Mouse (Mus musculus): ENCODE results near the gene Pdzd7. TPM values are rescaled to one million over a fixed set of nuclear protein-coding genes. Genes with fewer than 3 reads are reported as not detected.

The Pdzd7 gene
- polyA plus RNA-seq, 1 experiment from 2014 or later: 2.6 TPM

- Histone ChIP-seq H3K36me3 (no peaks in the 10 kb centered on the region), H3K4me1 (replicated peaks) (peaks cover 36% of the 10 kb centered on the region), H3K4me3 (peak overlapping the region; percentile 77), H3K9ac (peak overlapping the region; percentile 89), H3K27ac (replicated peaks) (peak overlapping the region; percentile 95), H3K4me2 (peak overlapping the region; percentile 99), H3K9me3 (no peaks in the 10 kb centered on the region), H3K27me3 (peaks cover 58% of the 10 kb centered on the region)
- WGBS: under 1% methylated on average over 32 of the region's 32 CpGs
- ATAC-seq (ENCODE audit: low FRiP score, low read depth): 0 out of 2 replicates have a peak, but pooled peaks have one; percentile 25
Measured at GRCm38 (mm10) chr19:45075323-45076035, 30.0 kb upstream of the Pdzd7 start.

GRCm38 (mm10) chr19:45074580-45075322 lies 29.2 kb upstream of the Pdzd7 start, which contains the start of gene Kazald1:
Gene Kazald1 (plus strand): TSS chr19:45075241.
- H3K4me2 ChIP-seq: peak within 1 kb of the TSS; percentile 99
- peak; percentile 90 for ATAC-seq (ENCODE audit: low FRiP score, low read depth)
- peak within 1 kb of the TSS; percentile 77 for H3K4me3 ChIP-seq
- peaks cover 53% of the 10 kb centered on the region for H3K27me3 ChIP-seq
- H3K4me1 ChIP-seq (replicated peaks): peaks cover 28% of the 10 kb centered on the region
- peak within 1 kb of the TSS; percentile 95 for H3K27ac ChIP-seq (replicated peaks)
- 0% methylated on average over 45 of the region's 45 CpGs for WGBS
- H3K9me3 ChIP-seq: no peaks in the 10 kb centered on the region
- peak within 1 kb of the TSS; percentile 89 for H3K9ac ChIP-seq
- H3K36me3 ChIP-seq: no peaks in the 10 kb centered on the region

- peak overlapping the region; percentile 77 for H3K4me3 ChIP-seq
- 8% methylated on average over 20 of the region's 20 CpGs for WGBS
- H3K36me3 ChIP-seq: no peaks in the 10 kb centered on the region
- H3K9me3 ChIP-seq: no peaks in the 10 kb centered on the region
- peak overlapping the region; percentile 99 for H3K4me2 ChIP-seq
- peaks cover 26% of the 10 kb centered on the region for H3K4me1 ChIP-seq (replicated peaks)
- H3K27me3 ChIP-seq: peaks cover 45% of the 10 kb centered on the region
- H3K27ac ChIP-seq (replicated peaks): peak overlapping the region; percentile 95
- ATAC-seq (ENCODE audit: low FRiP score, low read depth): peak; percentile 10; the same call in 1 of the 2 replicates
- H3K9ac ChIP-seq: peak overlapping the region; percentile 89
Measured at GRCm38 (mm10) chr19:45073871-45074542, 28.5 kb upstream of the Pdzd7 start.

GRCm38 (mm10) chr19:45067758-45068510 lies 22.4 kb upstream of the Pdzd7 start:
- Histone ChIP-seq H3K9me3 (no peaks in the 10 kb centered on the region), H3K4me2 (no peak overlapping the region), H3K36me3 (no peaks in the 10 kb centered on the region), H3K4me1 (replicated peaks) (peaks cover 12% of the 10 kb centered on the region), H3K9ac (no peak overlapping the region), H3K27ac (replicated peaks) (no peak overlapping the region), H3K27me3 (peaks cover 52% of the 10 kb centered on the region), H3K4me3 (no peak overlapping the region)
- 79% methylated on average over 7 of the region's 7 CpGs for WGBS
- ATAC-seq (ENCODE audit: low FRiP score, low read depth): no peak

GRCm38 (mm10) chr19:45067170-45067569 lies 21.7 kb upstream of the Pdzd7 start:
- peaks cover 12% of the 10 kb centered on the region for H3K4me1 ChIP-seq (replicated peaks)
- H3K36me3 ChIP-seq: no peaks in the 10 kb centered on the region
- WGBS: 21% methylated on average over 17 of the region's 17 CpGs
- H3K27me3 ChIP-seq: peaks cover 55% of the 10 kb centered on the region
- ATAC-seq (ENCODE audit: low FRiP score, low read depth): no peak
- H3K27ac ChIP-seq (replicated peaks): no peak overlapping the region
- H3K9ac ChIP-seq: no peak overlapping the region
- no peaks in the 10 kb centered on the region for H3K9me3 ChIP-seq
- no peak overlapping the region for H3K4me3 ChIP-seq
- no peak overlapping the region for H3K4me2 ChIP-seq

- 4% methylated on average over 21 of the region's 21 CpGs for WGBS
- Histone ChIP-seq H3K4me1 (replicated peaks) (peaks cover 12% of the 10 kb centered on the region), H3K27ac (replicated peaks) (no peak overlapping the region), H3K9me3 (no peaks in the 10 kb centered on the region), H3K4me3 (no peak overlapping the region), H3K27me3 (peaks cover 45% of the 10 kb centered on the region), H3K9ac (no peak overlapping the region), H3K36me3 (no peaks in the 10 kb centered on the region), H3K4me2 (peak overlapping the region; percentile 3; the same call in 1 of the 2 replicates)
- ATAC-seq (ENCODE audit: low FRiP score, low read depth): no peak
Measured at GRCm38 (mm10) chr19:45065226-45065625, 19.7 kb upstream of the Pdzd7 start.

- peak; percentile 28; the same call in 1 of the 2 replicates for ATAC-seq (ENCODE audit: low FRiP score, low read depth)
- Histone ChIP-seq H3K27me3 (peaks cover 43% of the 10 kb centered on the region), H3K4me3 (peak overlapping the region; percentile 11; the same call in 1 of the 2 replicates), H3K4me1 (replicated peaks) (peaks cover 20% of the 10 kb centered on the region), H3K4me2 (peak overlapping the region; percentile 39), H3K36me3 (no peaks in the 10 kb centered on the region), H3K9me3 (no peaks in the 10 kb centered on the region), H3K9ac (peak overlapping the region; percentile 30; the same call in 1 of the 2 replicates), H3K27ac (replicated peaks) (no peak overlapping the region)
- 42% methylated on average over 19 of the region's 20 CpGs for WGBS
Measured at GRCm38 (mm10) chr19:45063565-45064292, 18.2 kb upstream of the Pdzd7 start.

- WGBS: under 1% methylated on average over 14 of the region's 14 CpGs
- Histone ChIP-seq H3K9ac (peak overlapping the region; percentile 76), H3K36me3 (peaks cover 13% of the 10 kb centered on the region), H3K4me1 (replicated peaks) (peaks cover 30% of the 10 kb centered on the region), H3K9me3 (no peaks in the 10 kb centered on the region), H3K27ac (replicated peaks) (peak overlapping the region; percentile 94), H3K27me3 (0 out of 2 replicates have a peak, but pooled peaks cover 3% of the 10 kb centered on the region), H3K4me3 (peak overlapping the region; percentile 51), H3K4me2 (peak overlapping the region; percentile 82)
- no peak for ATAC-seq (ENCODE audit: low FRiP score, low read depth)
Measured at GRCm38 (mm10) chr19:45058841-45059240, 13.3 kb upstream of the Pdzd7 start.

GRCm38 (mm10) chr19:45058113-45058839 lies 12.8 kb upstream of the Pdzd7 start:
- Histone ChIP-seq H3K4me2 (peak overlapping the region; percentile 82), H3K27me3 (0 out of 2 replicates have a peak, but pooled peaks cover 3% of the 10 kb centered on the region), H3K36me3 (peaks cover 17% of the 10 kb centered on the region), H3K4me1 (replicated peaks) (peaks cover 30% of the 10 kb centered on the region), H3K9me3 (no peaks in the 10 kb centered on the region), H3K4me3 (peak overlapping the region; percentile 51), H3K9ac (peak overlapping the region; percentile 76), H3K27ac (replicated peaks) (peak overlapping the region; percentile 94)
- under 1% methylated on average over 34 of the region's 34 CpGs for WGBS
- peak; percentile 95 for ATAC-seq (ENCODE audit: low FRiP score, low read depth)

GRCm38 (mm10) chr19:45057724-45058112 lies 12.2 kb upstream of the Pdzd7 start:
- 46% methylated on average over 7 of the region's 7 CpGs for WGBS
- Histone ChIP-seq H3K36me3 (peaks cover 23% of the 10 kb centered on the region), H3K4me2 (peak overlapping the region; percentile 82)

More at GRCm38 (mm10) chr19:45057724-45058112, 12.2 kb upstream of the Pdzd7 start:
- Histone ChIP-seq H3K27me3 (0 out of 2 replicates have a peak, but pooled peaks cover 3% of the 10 kb centered on the region), H3K9me3 (no peaks in the 10 kb centered on the region), H3K27ac (replicated peaks) (peak overlapping the region; percentile 94), H3K9ac (peak overlapping the region; percentile 51), H3K4me1 (replicated peaks) (peaks cover 30% of the 10 kb centered on the region), H3K4me3 (peak overlapping the region; percentile 51)
- no peak for ATAC-seq (ENCODE audit: low FRiP score, low read depth)

Measured in hindbrain, embryonic 15.5 days (tissue).